Mouse (Mus musculus) layer of hippocampus, adult 9-11 months (tissue): ENCODE results near the gene Mapkap1.
"Not testable (repeated sequence)": the region's sequence is repeated elsewhere in the genome, so short reads cannot be mapped to it uniquely, and the experiment has no call there.

Source experiments
- DNase-seq: peaks from one replicate; pipeline ENCODE4 v3.0.0; 2022

The Mapkap1 gene

DNA sequence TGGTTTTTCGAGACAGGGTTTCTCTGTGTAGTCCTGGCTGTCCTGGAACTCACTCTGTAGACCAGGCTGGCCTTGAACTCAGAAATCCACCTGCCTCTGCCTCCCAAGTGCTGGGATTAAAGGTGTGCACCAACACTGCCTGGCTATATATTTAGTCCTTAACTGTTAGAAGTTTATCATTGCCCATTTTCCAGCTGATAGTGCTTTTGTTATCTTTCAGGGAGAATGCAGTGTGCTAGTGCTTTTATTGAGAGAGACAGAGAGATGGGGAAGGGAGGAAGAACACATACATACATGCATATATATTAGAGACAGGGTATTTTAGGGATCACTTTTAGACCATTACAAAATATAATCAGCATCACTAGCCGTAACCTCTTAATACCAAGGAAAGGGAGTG lies 26.3 kb downstream of the Mapkap1 start:
- not testable (repeated sequence) for DNase-seq

DNA sequence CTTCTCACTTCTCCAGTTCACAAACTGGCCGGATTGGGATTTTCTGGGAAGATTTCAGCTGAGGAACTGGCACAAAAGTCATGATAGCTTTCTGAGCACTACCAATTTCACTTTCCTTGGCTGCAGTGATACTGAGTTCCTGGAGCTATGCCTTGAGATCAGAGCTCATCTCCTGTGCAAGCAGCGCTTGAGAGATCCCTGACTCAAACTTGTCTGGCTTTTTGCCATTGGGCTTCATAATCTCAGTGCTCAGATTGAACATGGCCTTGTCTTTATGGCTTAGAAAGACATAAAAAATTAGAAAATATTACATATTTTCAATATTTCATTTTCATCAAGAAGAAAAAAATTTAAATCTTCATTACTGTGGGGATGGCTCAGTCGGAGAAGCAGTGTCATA lies 29.8 kb downstream of the Mapkap1 start:
- DNase-seq, result no peak

DNA sequence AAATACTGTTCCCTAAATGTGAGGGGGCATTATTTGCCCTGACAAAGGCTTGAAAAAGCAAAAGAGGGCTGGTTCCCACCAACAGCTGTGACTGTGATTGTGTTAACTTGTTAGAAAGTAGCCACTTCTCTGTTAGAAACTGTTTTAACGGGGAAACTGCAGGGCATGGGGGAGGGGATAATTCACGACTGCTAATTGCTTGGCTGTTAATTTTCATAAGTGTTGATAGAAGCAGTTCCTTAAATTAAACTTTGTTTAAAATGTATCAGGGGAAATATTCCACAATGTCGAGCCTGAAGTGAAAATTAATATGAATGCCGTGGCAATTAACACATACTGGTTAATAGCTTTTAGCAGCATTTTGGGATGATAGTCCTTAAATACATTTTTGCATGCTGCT lies 42.2 kb downstream of the Mapkap1 start:
- no peak for DNase-seq

DNA sequence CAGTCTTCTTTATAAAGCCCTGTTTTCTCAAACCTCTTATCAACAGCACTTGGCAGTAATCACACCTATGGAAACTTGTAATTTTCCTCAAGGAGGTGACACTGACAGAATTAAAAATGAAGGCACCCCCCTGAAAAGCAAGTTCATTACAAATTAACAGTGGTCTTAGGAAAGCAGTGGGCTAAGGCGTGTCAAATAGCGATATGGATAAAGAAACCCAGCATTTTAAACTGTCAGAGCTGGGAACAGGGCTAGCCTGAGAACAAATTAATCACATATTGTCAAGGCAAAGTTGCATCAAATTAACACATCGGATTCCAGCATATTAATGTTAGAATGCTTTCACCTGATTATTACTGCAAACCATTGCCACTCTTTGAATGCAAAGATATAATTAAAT lies 55.9 kb downstream of the Mapkap1 start:
- no peak for DNase-seq

DNA sequence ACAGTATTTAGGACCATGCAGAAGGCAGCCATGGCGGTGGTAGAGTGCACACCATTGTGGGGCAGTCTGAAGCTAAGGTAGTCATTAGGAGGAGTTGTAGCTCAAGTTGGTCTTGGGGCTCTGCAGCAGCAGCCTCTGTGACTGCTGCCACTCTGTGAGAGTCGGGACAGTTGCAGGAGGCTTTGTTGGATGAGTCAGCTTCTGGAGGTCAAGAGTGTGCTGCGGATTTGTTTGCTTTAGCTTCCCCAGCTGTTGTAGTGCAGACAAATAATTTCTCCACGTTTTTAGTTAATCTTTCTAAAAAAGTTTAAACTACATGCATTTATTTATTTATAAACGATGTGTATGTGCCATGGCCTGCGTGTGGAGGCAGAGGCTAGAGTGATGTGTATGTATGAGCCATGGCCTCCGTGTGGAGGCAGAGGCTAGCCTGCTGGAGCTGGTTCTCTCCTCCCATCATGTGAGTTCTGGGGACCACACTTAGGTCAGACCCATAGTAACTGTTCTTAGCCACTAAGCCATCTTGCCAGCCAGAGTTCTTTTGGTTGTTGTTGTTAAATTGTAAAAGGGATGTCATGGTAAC lies 62.1 kb downstream of the Mapkap1 start:
- no peak for DNase-seq

DNA sequence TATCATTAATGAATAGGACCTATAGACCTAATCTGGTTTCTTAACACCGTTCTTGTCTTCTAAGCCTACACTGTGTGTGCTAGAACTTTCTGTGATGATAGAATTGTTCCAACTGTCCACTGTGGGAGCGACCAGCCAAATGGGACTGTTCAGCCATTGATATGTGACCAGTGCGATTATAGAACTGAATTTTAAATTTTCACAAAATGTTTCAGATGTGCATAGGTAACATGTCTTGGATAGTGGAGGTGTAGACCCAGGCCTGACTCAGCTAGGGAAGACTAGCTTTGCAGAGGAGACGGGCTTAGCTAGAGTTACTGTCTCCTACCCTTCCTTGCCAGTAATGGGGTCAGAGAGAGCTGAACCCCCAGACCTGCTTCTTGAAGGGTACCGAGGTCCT lies 62.8 kb downstream of the Mapkap1 start:
- DNase-seq, result no peak

DNA sequence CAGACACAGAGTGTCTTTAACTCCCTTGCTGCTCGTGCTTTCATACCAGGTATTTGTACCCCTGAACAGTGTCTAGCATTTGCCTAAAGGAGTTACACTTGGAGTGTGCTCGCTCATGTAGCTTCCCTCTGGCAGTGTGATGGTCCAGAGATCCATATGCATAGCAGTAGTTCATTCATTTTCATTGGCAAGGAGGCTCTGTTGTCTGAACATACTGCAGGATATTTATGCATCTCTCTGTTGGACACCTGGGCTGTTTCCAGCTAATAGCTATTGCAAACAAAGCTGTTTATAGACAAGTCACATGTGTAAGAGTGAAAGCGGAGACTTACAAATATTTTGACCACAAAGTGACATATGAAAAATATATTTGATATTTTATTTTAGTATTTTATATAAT lies 67.2 kb downstream of the Mapkap1 start:
- no peak for DNase-seq

DNA sequence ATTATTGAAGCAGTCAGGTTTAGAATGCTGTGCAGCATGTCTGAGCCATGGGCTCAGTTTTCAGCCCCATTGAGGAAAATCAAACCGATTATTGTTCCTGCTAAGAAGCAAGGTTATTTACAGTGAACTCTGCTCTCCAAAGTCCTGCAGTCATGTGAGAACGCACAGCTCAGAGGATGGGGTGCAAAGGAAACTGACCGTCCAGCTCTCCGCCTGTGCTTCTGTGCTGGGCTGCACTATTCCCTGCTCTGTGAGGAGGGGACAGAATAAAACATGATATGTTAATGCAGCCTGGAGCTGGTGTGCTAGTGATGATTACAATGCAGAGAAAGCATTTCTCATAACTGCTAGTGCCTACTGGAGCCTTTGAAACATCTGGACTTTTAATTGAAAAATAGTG lies 74.8 kb downstream of the Mapkap1 start:
- DNase-seq, result no peak

DNA sequence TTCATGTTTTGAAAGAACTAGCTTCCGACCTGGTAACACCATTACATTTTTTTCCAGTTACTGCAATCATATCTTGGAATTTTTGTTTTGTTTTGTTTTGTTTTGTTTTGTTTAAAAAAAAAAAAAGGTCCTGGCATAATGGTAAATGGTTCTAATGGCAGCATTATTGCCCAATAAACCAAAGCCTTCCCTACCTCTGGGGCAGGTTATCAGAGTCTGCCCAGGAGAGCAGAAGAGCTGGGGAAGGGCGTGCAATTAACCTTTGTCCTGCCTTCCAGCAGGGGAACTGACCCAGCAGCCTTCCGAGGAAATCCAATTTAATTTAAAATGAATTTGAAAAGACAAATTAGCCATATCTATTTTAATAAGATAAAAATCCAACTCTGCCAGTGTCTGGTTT lies 75.5 kb downstream of the Mapkap1 start:
- no peak for DNase-seq

DNA sequence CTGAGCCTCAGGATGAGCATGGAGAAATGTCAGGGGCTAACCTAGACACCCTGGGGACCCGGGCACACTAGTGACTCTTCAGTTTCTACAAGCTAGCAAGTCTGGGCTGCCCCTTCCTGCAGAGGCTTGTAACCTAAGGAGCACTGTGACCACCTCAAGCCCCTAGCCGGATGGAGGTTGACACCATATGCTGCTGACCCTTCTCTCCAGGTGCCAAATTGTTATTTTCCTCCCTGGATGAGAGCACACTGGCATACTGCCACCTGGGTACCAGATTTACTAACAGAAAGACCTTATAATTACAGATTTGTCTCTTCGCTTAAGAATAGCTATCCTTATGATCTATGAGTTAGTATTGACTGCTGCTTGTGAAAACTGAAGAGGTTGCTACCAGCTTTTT lies 76.0 kb downstream of the Mapkap1 start:
- no peak for DNase-seq

DNA sequence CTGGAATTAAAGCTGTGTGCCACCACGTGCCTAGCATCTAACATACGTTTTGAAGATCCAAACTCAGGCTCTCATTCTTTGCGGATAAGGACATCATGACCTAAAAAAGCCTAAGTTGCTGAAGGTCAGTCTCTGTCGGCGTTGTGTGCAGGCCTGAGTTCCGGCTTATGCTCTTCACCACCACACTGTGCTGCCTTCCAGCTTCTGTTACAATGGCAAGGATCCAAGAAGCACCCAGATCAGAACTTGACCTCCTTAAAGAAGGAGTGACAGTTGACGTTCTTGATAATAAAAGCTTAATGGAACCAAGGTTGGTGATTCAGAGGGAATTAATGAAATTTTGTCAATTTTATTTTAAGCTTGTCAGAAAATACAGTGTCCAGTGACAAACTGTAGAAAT lies 80.7 kb downstream of the Mapkap1 start:
- no peak for DNase-seq

DNA sequence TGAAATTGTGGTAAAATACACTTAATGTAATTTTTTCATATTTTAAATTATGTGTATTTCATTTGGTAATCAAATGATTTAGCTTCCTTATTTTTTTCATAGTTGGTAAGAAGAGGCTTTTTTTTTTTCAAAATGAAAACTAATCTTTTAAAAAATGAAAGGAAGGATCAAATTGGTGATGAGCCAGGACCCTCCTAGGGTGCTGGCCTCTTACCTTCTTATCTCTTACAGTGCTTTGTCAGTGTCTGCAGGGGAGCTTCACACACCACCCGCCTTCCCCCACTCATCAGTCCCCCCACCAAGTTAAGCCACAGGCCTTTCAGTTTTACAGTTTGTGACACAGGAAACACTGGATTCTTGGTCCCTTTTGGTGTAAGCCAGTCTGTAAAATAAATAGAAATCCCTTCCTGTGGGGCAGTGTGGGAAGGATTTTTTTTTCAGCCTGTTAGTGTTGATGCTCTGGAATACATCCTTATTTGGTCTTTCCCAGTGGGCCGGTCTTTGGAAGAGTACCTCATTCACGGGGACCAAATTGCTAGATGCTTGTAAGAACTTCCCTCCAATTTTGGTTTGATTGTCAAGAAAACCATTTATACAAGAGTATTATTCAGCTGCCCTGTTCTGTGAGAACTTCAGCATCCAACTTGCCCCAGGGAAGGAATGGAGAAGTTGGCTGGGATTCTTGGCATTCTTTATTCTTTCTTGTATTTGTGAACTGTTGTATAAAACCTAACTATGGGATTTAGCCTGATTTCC lies 97.6 kb downstream of the Mapkap1 start:
- DNase-seq, result no peak

DNA sequence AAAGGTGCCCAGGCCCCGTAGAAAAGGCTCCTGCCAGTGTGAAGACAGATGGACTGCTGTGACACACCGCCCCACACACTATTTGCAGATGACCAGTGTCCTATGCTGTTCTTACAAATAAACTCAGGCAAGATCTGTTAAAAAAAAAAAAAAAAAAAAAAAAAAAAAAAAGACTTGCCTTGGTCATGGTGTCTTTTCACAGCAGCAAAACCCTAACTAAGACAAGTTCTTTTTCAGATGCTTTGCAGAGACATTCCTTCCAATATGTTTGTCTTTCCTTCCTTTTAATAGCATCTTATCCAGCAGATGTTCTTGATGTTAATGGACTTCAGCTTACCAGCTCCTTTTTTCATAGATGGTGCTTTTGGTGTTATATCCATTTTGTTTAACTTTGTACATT lies 99.6 kb downstream of the Mapkap1 start:
- DNase-seq, result not testable (repeated sequence)

DNA sequence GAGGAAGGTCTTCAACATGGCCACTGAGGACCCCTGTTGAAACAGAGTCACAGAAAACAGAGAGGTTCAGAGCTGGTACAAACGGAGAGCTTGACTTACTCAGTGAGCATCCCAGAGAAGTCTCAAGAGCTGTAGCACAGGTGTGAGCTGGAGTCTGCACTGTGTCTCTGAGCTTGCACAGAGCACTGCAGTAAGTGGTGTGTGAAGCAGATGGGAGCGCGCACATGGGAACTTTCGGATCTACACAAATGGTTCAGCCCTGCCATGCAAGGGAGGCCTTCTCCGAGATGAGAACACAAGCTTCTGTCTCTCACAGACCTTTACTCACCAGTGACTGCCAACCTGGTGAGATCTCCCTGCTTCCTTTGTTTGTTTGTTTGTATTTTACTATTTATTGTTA lies 103.3 kb downstream of the Mapkap1 start:
- peak; percentile 54 for DNase-seq

DNA sequence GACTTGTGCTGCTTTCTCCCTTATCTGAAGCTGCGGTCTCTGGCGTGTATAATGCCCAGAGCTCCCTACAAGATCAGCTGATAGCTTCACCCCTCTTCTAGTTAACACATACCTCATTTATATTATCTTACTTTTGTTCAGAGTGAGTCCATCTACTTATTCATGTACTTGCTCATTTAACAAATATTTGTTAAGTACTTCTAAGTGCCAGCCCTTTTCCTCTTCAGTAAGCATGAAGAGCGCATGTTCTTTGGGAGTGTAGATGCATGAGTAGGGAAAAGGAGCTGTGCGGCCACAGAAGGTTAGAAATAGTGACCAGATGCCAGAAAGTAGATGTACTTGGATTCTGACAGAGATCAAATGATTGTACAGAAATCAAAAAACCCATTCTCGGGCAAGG lies 108.7 kb downstream of the Mapkap1 start:
- no peak for DNase-seq

DNA sequence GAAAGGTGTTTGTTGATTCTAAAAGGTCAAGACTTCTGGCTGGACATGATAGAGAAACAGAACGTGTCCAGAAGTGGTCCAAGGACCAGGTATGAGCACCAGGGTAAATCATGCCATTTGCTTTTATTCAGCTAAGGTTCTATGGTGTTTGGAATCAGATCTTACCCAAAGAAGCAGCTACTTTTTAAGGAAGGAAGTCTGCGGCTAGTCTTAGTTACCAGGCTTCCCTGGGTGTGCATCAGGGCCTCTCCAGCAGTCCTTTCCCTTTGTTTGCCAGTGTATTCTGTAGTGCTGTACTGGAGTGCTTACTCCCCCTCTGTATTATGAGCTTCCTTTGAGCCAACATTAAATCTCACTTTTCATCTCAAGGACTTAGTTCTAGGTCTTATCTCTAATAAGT lies 111.5 kb downstream of the Mapkap1 start:
- no peak for DNase-seq

DNA sequence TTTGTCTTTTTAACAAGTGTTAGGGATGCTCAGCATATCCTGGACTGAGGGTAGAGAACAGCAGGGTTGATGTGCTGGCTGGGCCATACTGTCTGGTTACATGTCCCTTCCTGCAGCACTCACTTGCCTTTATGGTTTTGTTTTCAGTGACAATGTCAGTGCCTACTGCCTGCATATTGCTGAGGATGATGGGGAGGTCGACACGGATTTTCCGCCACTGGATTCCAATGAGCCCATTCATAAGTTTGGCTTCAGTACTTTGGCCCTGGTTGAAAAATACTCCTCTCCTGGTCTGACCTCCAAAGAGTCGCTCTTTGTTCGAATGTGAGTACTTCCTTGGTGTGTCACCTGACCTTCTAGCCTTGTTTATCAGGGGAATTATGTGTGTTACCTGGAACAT lies 112.0 kb downstream of the Mapkap1 start:
- no peak for DNase-seq

DNA sequence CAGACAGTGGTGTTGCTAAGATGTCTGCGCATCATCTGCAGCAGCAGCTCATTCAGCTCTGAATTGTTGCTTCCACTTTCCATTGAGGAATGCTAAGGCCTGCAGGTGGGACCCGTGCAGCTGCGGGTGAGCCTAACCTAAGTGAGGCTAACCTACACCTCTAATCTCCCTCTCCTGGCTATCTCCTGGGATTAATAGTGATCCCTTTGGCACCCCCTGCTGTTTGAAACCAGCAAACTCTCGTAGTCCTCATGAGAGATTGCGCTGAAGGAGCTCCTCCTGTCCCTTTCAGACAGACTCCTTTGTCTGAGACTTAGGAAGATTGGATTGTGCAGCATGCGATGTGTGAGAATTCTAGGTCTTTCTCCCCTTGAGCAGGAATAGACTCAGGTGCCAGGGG lies 113.0 kb downstream of the Mapkap1 start:
- DNase-seq, result peak; percentile 34

DNA sequence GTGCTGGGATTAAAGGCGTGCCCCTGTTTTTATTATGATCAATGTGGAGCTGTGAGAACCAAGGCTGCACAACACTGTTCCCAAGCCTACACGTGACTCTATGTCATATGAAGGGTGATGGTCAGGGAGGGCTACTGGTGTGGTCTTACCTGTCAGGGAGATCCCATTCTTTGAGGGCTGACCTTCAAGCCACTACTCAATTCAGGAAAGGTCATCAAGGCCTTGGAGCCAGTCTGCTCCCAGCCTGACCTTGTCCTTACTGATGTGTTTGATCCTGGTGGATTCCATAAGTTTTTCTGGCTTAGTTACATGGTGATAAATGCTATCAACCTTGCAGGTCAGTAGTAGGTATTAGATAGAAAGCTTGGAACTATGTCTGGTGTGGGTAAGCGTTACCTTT lies 114.8 kb downstream of the Mapkap1 start:
- DNase-seq, result no peak

DNA sequence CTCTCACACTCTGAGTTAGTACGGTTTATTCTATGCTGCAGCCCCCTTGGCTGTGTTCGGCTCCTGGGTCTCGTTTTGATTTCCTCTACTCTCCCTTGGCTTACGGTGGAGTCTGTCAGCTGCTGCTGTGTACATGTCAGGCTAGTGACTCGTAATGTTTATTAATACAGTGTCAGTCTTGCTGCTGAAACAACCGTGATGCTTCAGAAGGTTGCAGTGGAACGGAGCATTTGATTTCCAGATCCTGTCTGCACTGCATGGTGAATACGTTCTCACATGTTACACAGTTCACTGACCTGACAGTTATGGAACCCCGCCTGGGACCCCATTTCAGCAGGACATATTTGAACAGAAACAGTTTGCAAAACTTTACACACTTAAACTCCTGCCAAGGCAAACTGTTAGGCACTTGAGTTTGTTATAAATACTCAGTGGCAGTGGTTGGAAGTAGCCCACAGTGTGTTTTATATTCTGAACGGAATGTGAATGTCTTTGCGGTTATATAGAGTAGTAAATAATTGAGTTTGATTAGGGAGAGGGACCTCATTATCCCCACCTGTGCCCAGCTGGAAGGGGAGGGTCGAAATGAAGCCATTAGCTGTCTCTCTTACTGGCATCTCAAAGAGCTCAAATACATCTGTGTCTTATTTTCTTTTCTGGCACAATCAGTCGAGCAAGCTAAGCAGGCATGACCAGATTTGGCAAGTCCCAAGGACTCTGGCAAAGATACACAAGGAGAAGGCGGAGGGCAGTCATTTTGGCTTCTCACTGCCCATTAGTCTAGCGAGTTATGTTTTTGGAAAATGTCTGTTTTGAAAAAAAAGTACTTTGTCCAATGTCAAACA lies 120.2 kb downstream of the Mapkap1 start:
- no peak for DNase-seq

DNA sequence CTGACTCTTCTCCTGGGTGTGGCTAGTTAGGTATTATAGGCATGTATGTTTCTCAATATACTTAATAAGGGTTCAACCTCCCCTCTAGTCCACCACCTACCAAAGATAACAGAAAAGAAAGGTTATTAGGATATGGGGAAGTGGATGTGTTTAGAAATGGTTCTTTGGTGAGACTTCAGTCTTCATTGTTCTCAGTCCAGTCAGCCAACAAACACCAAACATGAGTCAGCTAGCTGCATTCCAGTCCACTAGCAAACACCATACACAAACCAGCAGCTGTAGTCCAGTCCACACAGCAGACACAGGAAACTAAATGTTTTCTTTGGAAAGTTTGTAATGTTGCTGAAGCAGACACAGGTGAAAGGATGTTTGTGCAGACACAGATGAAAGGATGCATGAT lies 121.9 kb downstream of the Mapkap1 start:
- no peak for DNase-seq

DNA sequence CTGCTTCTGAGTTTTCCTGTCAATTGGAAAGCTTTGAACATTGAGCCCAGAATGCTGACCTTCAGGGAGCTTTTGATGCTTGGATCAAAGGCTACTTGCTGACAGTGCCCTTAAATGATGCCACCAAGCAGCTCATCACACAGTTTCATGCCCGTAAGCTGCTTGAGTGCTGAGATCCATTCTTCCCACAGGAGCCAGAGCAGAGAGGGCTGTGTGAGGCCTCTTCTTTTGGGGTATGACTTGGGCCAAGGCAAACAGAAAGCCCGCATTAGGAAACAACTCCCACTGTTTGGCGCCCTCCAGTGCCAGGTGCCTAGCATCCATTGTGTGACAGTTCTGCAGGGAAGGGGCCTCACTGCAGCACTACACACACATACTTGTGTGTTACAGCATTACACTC lies 123.5 kb downstream of the Mapkap1 start:
- DNase-seq, result peak; percentile 12

DNA sequence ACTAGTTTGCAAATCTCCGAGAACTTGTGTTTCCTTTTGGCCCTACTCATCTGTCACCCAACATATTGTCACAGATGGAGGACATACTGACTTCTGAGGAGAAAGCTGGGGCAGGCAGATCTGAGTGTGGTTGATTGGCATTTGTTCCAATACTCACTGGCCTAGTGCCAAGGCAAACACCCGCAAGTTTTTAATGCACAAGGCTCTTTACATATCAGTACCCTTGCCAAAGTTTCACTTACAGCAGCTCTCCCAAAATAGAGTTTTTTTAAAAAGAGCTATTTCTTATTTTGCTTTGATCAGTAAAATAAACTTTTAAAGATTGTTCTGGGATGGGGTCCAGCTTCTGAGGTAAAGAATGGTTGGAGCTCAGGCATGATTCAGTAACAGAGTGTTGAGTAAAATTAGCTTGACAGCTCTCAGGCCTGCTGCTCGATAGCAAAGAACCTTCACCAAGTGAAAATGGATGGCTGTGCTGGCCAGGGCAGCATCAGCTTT lies 125.3 kb downstream of the Mapkap1 start:
- DNase-seq, result peak; percentile 63

DNA sequence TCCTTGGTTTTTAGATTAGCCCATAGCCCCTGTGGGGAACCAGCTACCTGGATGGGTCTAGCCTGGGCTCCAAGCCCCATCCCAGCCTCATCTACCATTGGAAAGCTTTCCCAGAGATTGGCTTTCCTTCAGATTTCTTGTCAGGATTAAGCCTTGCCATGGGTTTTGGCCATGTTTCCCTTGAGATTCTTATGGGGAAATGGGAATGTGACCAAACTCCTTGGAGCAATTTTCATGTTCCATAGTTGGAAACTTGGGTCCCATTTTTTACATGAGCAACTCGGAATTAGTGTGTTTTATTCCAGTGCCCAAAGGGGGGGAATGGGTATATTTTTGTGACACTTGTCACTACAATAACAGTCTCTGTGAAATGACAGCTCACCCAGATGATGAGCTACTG lies 125.8 kb downstream of the Mapkap1 start:
- DNase-seq, result no peak
